Mouse (Mus musculus): ENCODE data around the gene Fbxo7. TPM values are rescaled to one million over a fixed set of nuclear protein-coding genes. Genes with fewer than 3 reads are reported as not detected.
"Not testable (repeated sequence)": the region's sequence is repeated elsewhere in the genome, so short reads cannot be mapped to it uniquely, and the experiment has no call there.

The Fbxo7 gene
- polyA plus RNA-seq, 2 experiments = 42.1 to 67.2 TPM

GRCm38 (mm10) chr10:86022474-86022816 lies 673 bp downstream of the Fbxo7 start:
- peak overlapping the region; percentile 90 for H3K4me2 ChIP-seq (ENCODE audit: low read depth)
- H3K27ac ChIP-seq = peak overlapping the region; percentile 90
- no peaks in the 10 kb centered on the region for H3K9me3 ChIP-seq (ENCODE audit: control insufficient read depth, low read length)
- peaks cover 21 to 31% of the 10 kb centered on the region in 2 experiments for H3K4me1 ChIP-seq (replicated peaks; ENCODE audit: control insufficient read depth in 2 of 2, insufficient read depth in 2 of 2, low read length in 1 of 2)
- H3K4me3 ChIP-seq (ENCODE audit: insufficient read depth in 1 of 2, low read depth in 2 of 2, low read length in 2 of 2) = peak overlapping the region; percentile 74 to 77
- under 1% methylated on average over 6 of the region's 6 CpGs for WGBS (ENCODE audit: insufficient replicate concordance)
- TF ChIP-seq CTCF (IDR thresholded peaks at IDR 0.05; ENCODE audit: low read depth) (no peak), EP300 (IDR thresholded peaks at IDR 0.05; ENCODE audit: low read depth) (peak; percentile 34; the same call in 1 of the 2 replicates)
- ATAC-seq (ENCODE audit: insufficient read depth) (peak; percentile 7; the same call in 1 of the 2 replicates), DNase-seq (ENCODE audit: low read depth in 3 of 3, low spot score in 3 of 3) (peak in 1 of 3 experiments; percentile 48)
- H3K9ac ChIP-seq (replicated peaks) = peak overlapping the region; percentile 87
- no peaks in the 10 kb centered on the region for H3K27me3 ChIP-seq (ENCODE audit: control insufficient read depth, insufficient read depth, low read length)
- peaks cover 12% of the 10 kb centered on the region for H3K36me3 ChIP-seq (replicated peaks; ENCODE audit: control insufficient read depth, insufficient read depth, low read depth)

- DNase-seq (ENCODE audit: low read depth in 3 of 3, low spot score in 3 of 3) (peak in 2 of 3 experiments; percentile 33 to 36), ATAC-seq (ENCODE audit: insufficient read depth) (no peak)
- H3K27ac ChIP-seq = peak overlapping the region; percentile 90
Observed at GRCm38 (mm10) chr10:86023149-86023548, 1.4 kb downstream of the Fbxo7 start.

GRCm38 (mm10) chr10:86025906-86026305 lies 4.1 kb downstream of the Fbxo7 start:
- H3K27ac ChIP-seq = peak overlapping the region; percentile 98
- peak; percentile 37 to 57 (median 55) for DNase-seq (ENCODE audit: low read depth in 3 of 3, low spot score in 3 of 3)
- peaks cover 21 to 33% of the 10 kb centered on the region in 2 experiments for H3K4me1 ChIP-seq (replicated peaks; ENCODE audit: control insufficient read depth in 2 of 2, insufficient read depth in 2 of 2, low read length in 1 of 2)
- ATAC-seq (ENCODE audit: insufficient read depth) = peak; percentile 25; the same call in 1 of the 2 replicates
- 21% methylated on average over 2 of the region's 2 CpGs for WGBS (ENCODE audit: insufficient replicate concordance)
- H3K9me3 ChIP-seq (ENCODE audit: control insufficient read depth, low read length) = no peaks in the 10 kb centered on the region
- H3K36me3 ChIP-seq (replicated peaks; ENCODE audit: control insufficient read depth, insufficient read depth, low read depth) = peaks cover 43% of the 10 kb centered on the region
- H3K4me3 ChIP-seq (ENCODE audit: insufficient read depth in 1 of 2, low read depth in 2 of 2, low read length in 2 of 2) = peak overlapping the region; percentile 2 to 38; a peak in 3 of 4 replicates
- H3K27me3 ChIP-seq (ENCODE audit: control insufficient read depth, insufficient read depth, low read length) = no peaks in the 10 kb centered on the region
- H3K9ac ChIP-seq (replicated peaks) = peak overlapping the region; percentile 27
- TF ChIP-seq CTCF (IDR thresholded peaks at IDR 0.05; ENCODE audit: low read depth) = no peak
- TF ChIP-seq EP300 (IDR thresholded peaks at IDR 0.05; ENCODE audit: low read depth) = no peak
- peak overlapping the region; percentile 90 for H3K4me2 ChIP-seq (ENCODE audit: low read depth)

More at GRCm38 (mm10) chr10:86023149-86023548, 1.4 kb downstream of the Fbxo7 start:
- TF ChIP-seq CTCF (IDR thresholded peaks at IDR 0.05; ENCODE audit: low read depth) = no peak
- TF ChIP-seq EP300 (IDR thresholded peaks at IDR 0.05; ENCODE audit: low read depth) = peak; percentile 62
- Histone ChIP-seq H3K4me1 (replicated peaks; ENCODE audit: control insufficient read depth in 2 of 2, insufficient read depth in 2 of 2, low read length in 1 of 2) (peaks cover 21 to 33% of the 10 kb centered on the region in 2 experiments), H3K9me3 (ENCODE audit: control insufficient read depth, low read length) (no peaks in the 10 kb centered on the region), H3K36me3 (replicated peaks; ENCODE audit: control insufficient read depth, insufficient read depth, low read depth) (peaks cover 17% of the 10 kb centered on the region), H3K4me2 (ENCODE audit: low read depth) (peak overlapping the region; percentile 90), H3K9ac (replicated peaks) (peak overlapping the region; percentile 87), H3K4me3 (ENCODE audit: insufficient read depth in 1 of 2, low read depth in 2 of 2, low read length in 2 of 2) (peak overlapping the region; percentile 74 to 77), H3K27me3 (ENCODE audit: control insufficient read depth, insufficient read depth, low read length) (no peaks in the 10 kb centered on the region)

GRCm38 (mm10) chr10:86026354-86026753 lies 4.6 kb downstream of the Fbxo7 start:
- Histone ChIP-seq H3K4me2 (ENCODE audit: low read depth) (peak overlapping the region; percentile 90), H3K4me3 (ENCODE audit: insufficient read depth in 1 of 2, low read depth in 2 of 2, low read length in 2 of 2) (peak overlapping the region in 1 of 2 experiments; percentile 38; a peak in 2 of 4 replicates), H3K9me3 (ENCODE audit: control insufficient read depth, low read length) (no peaks in the 10 kb centered on the region), H3K27ac (peak overlapping the region; percentile 98), H3K36me3 (replicated peaks; ENCODE audit: control insufficient read depth, insufficient read depth, low read depth) (peaks cover 47% of the 10 kb centered on the region), H3K4me1 (replicated peaks; ENCODE audit: control insufficient read depth in 2 of 2, insufficient read depth in 2 of 2, low read length in 1 of 2) (peaks cover 21 to 31% of the 10 kb centered on the region in 2 experiments), H3K9ac (replicated peaks) (no peak overlapping the region; the same call in 1 of the 2 replicates), H3K27me3 (ENCODE audit: control insufficient read depth, insufficient read depth, low read length) (no peaks in the 10 kb centered on the region)
- no peak for TF ChIP-seq CTCF (IDR thresholded peaks at IDR 0.05; ENCODE audit: low read depth)
- TF ChIP-seq EP300 (IDR thresholded peaks at IDR 0.05; ENCODE audit: low read depth) = peak; percentile 98
- ATAC-seq (ENCODE audit: insufficient read depth) = peak; percentile 80
- peak; percentile 87 to 93 (median 87) for DNase-seq (ENCODE audit: low read depth in 3 of 3, low spot score in 3 of 3)
- 8% methylated on average over 3 of the region's 3 CpGs for WGBS (ENCODE audit: insufficient replicate concordance)

GRCm38 (mm10) chr10:86026807-86027206 lies 5.0 kb downstream of the Fbxo7 start:
- peak overlapping the region; percentile 24 to 25 for H3K4me3 ChIP-seq (ENCODE audit: insufficient read depth in 1 of 2, low read depth in 2 of 2, low read length in 2 of 2)

More at GRCm38 (mm10) chr10:86026807-86027206, 5.0 kb downstream of the Fbxo7 start:
- not testable (repeated sequence) for H3K9me3 ChIP-seq (ENCODE audit: control insufficient read depth, low read length); DNase-seq (ENCODE audit: low read depth in 3 of 3, low spot score in 3 of 3); H3K27me3 ChIP-seq (ENCODE audit: control insufficient read depth, insufficient read depth, low read length)
- Histone ChIP-seq H3K4me1 (replicated peaks; ENCODE audit: control insufficient read depth in 2 of 2, insufficient read depth in 2 of 2, low read length in 1 of 2) (peaks cover 21 to 29% of the 10 kb centered on the region in 2 experiments), H3K9ac (replicated peaks) (peak overlapping the region; percentile 52), H3K4me2 (ENCODE audit: low read depth) (peak overlapping the region; percentile 90), H3K36me3 (replicated peaks; ENCODE audit: control insufficient read depth, insufficient read depth, low read depth) (peaks cover 52% of the 10 kb centered on the region), H3K27ac (peak overlapping the region; percentile 69)
- 35% methylated on average over 1 of the region's 1 CpGs for WGBS (ENCODE audit: insufficient replicate concordance)
- ATAC-seq (ENCODE audit: insufficient read depth) = peak; percentile 49; the same call in 1 of the 2 replicates
